Comparison of ENCODE assay signal across 8 mouse cellular contexts in genomic region chr11:3911440-3911839, GRCm38 (mm10). TPM values are rescaled to one million over a fixed set of nuclear protein-coding genes. Genes with fewer than 3 reads are reported as not detected.
A peak's percentile ranks its signal among the peaks of the same experiment; 100 is the strongest.
DNase-seq lines count a peak whose midpoint lies in the region; ATAC-seq and TF ChIP-seq lines count a peak whose summit lies in the region.
"Not testable (repeated sequence)": the region's sequence is repeated elsewhere in the genome, so short reads cannot be mapped to it uniquely, and the experiment has no call there.
"Had no signal": no experiment of that assay in that cellular context is flagged by ENCODE, and none has a peak within 500 bp of the region (broad histone marks: within the 10 kb centered on the region; RNA-seq: fewer than 3 reads in every experiment).

No protein-coding gene starts in this region.

- not testable (repeated sequence) for DNase-seq in MEL (ENCODE audit: low read depth, low spot score); hindbrain, postnatal 0 days (ENCODE audit: low spot score); midbrain, postnatal 0 days (ENCODE audit: low spot score)
- peak; percentile 66 for DNase-seq in gastrocnemius, adult 2 months

- TF ChIP-seq EP300 in MEL (IDR thresholded peaks at IDR 0.05; ENCODE audit: low read depth in 1 of 2, low read length in 2 of 2) = not testable (repeated sequence)

- WGBS in heart, embryonic 15.5 days = 82% methylated on average over 6 of the region's 6 CpGs
- 73% methylated on average over 5 of the region's 6 CpGs for WGBS in hindbrain, postnatal 0 days
- 88% methylated on average over 6 of the region's 6 CpGs for WGBS in lung, embryonic 15.5 days
- WGBS in midbrain, postnatal 0 days = 82% methylated on average over 6 of the region's 6 CpGs

- H3K27ac ChIP-seq in MEL (ENCODE audit: control insufficient read depth, low read depth, low read length) = peak overlapping the region; percentile 8; the same call in 1 of the 2 replicates
- peak overlapping the region; percentile 23; the same call in 1 of the 2 replicates for H3K27ac ChIP-seq in embryonic fibroblast, embryonic 13.5 days (ENCODE audit: insufficient read depth, low read length)
- H3K27ac ChIP-seq in gastrocnemius, adult 2 months = peak overlapping the region; percentile 92
- H3K27ac ChIP-seq in heart, embryonic 15.5 days = peak overlapping the region; percentile 56
- H3K27ac ChIP-seq in hindbrain, postnatal 0 days = peak overlapping the region; percentile 93; the same call in 1 of the 2 replicates
- H3K27ac ChIP-seq in lung, embryonic 15.5 days; midbrain, postnatal 0 days (ENCODE audit: low read depth, low read length): not testable (repeated sequence)

- peaks cover 9 to 30% of the 10 kb centered on the region in 2 experiments; a peak in 3 of 4 replicates for H3K4me1 ChIP-seq in MEL (ENCODE audit: control insufficient read depth in 1 of 2, insufficient read depth in 2 of 2, low read length in 2 of 2)
- not testable (repeated sequence) for H3K4me1 ChIP-seq in embryonic fibroblast, embryonic 13.5 days (ENCODE audit: control insufficient read depth, insufficient read depth, low read length)
- peaks cover 42% of the 10 kb centered on the region for H3K4me1 ChIP-seq in heart, embryonic 15.5 days (replicated peaks)
- peaks cover 28% of the 10 kb centered on the region for H3K4me1 ChIP-seq in hindbrain, postnatal 0 days (ENCODE audit: insufficient read depth, low read length)
- peaks cover 38% of the 10 kb centered on the region for H3K4me1 ChIP-seq in lung, embryonic 15.5 days
- H3K4me1 ChIP-seq in midbrain, postnatal 0 days (ENCODE audit: insufficient read depth, low read length) = peaks cover 32% of the 10 kb centered on the region

- not testable (repeated sequence) for TF ChIP-seq RAD21 in MEL (IDR thresholded peaks at IDR 0.05; ENCODE audit: low read depth, low read length)

- H3K36me3 ChIP-seq in MEL (ENCODE audit: control insufficient read depth in 1 of 2, insufficient read depth in 2 of 2, low read length in 2 of 2); heart, embryonic 15.5 days; hindbrain, postnatal 0 days (ENCODE audit: insufficient read depth, low read length); lung, embryonic 15.5 days: not testable (repeated sequence)
- H3K36me3 ChIP-seq in midbrain, postnatal 0 days (ENCODE audit: insufficient read depth, low read length) = peaks cover 13% of the 10 kb centered on the region; the same call in 1 of the 2 replicates

- not testable (repeated sequence) for H3K9me3 ChIP-seq in MEL (replicated peaks; ENCODE audit: insufficient read depth, low read length); heart, embryonic 15.5 days (replicated peaks); hindbrain, postnatal 0 days (ENCODE audit: low read length); lung, embryonic 15.5 days; midbrain, postnatal 0 days (ENCODE audit: low read length)

- H3K9ac ChIP-seq in MEL (ENCODE audit: control insufficient read depth, low read depth, low read length, poor library complexity, severe bottlenecking) = peak overlapping the region; percentile 30; the same call in 1 of the 2 replicates
- 0 out of 2 replicates have a peak overlapping the region, but pooled peaks have one; percentile 2 for H3K9ac ChIP-seq in heart, embryonic 15.5 days
- H3K9ac ChIP-seq in hindbrain, postnatal 0 days (replicated peaks; ENCODE audit: low read length) = peak overlapping the region; percentile 46; the same call in 1 of the 2 replicates
- H3K9ac ChIP-seq in lung, embryonic 15.5 days = not testable (repeated sequence)
- peak overlapping the region; percentile 30; the same call in 1 of the 2 replicates for H3K9ac ChIP-seq in midbrain, postnatal 0 days (replicated peaks; ENCODE audit: low read length, poor library complexity, severe bottlenecking)

- H3K4me3 ChIP-seq in MEL (ENCODE audit: control insufficient read depth in 1 of 2, insufficient read depth in 1 of 2, low read depth in 2 of 2, low read length in 2 of 2) = peak overlapping the region; percentile 8 to 12; a peak in 3 of 4 replicates
- peak overlapping the region; percentile 65 for H3K4me3 ChIP-seq in embryonic fibroblast, embryonic 13.5 days (ENCODE audit: insufficient read depth, low read length)
- H3K4me3 ChIP-seq in gastrocnemius, adult 2 months = peak overlapping the region; percentile 89
- H3K4me3 ChIP-seq in heart, embryonic 15.5 days; lung, embryonic 15.5 days: not testable (repeated sequence)
- peak overlapping the region; percentile 67 for H3K4me3 ChIP-seq in hindbrain, postnatal 0 days (ENCODE audit: low read length)
- H3K4me3 ChIP-seq in midbrain, postnatal 0 days (ENCODE audit: low read depth, low read length) = peak overlapping the region; percentile 56

- H3K4me2 ChIP-seq in heart, embryonic 15.5 days = peak overlapping the region; percentile 91
- H3K4me2 ChIP-seq in hindbrain, postnatal 0 days (ENCODE audit: low read depth, low read length) = peak overlapping the region; percentile 93
- peak overlapping the region; percentile 4; the same call in 1 of the 2 replicates for H3K4me2 ChIP-seq in lung, embryonic 15.5 days
- peak overlapping the region; percentile 95 for H3K4me2 ChIP-seq in midbrain, postnatal 0 days (ENCODE audit: low read depth, low read length, poor library complexity, severe bottlenecking)

- TF ChIP-seq POLR2A in MEL (IDR thresholded peaks at IDR 0.05; ENCODE audit: control insufficient read depth in 1 of 2, insufficient read depth in 1 of 2, low read depth in 1 of 2, low read length in 2 of 2, poor library complexity in 1 of 2); embryonic fibroblast, embryonic 13.5 days (IDR thresholded peaks at IDR 0.05; ENCODE audit: low read depth, low read length): not testable (repeated sequence)

- not testable (repeated sequence) for TF ChIP-seq CTCF in MEL (IDR thresholded peaks at IDR 0.05 in 2 of 3, conservative IDR thresholded peaks at IDR 0.05 in 1 of 3; ENCODE audit: control insufficient read depth in 1 of 3, insufficient read depth in 1 of 3, low read depth in 2 of 3, low read length in 3 of 3, poor library complexity in 1 of 3, severe bottlenecking in 1 of 3); embryonic fibroblast, embryonic 13.5 days (IDR thresholded peaks at IDR 0.05; ENCODE audit: borderline replicate concordance, insufficient read depth, low read length); gastrocnemius, adult 2 months (IDR thresholded peaks at IDR 0.05); hindbrain, postnatal 0 days (IDR thresholded peaks at IDR 0.05; ENCODE audit: low read depth); midbrain, postnatal 0 days (IDR thresholded peaks at IDR 0.05)

- intact Hi-C loops in gastrocnemius, adult 2 months (cut with DNase I) = loop anchor here (10.0 kb wide), 1 partner anchor 107 kb away; no protein-coding TSS in a partner anchor

- not testable (repeated sequence) for H3K27me3 ChIP-seq in MEL (ENCODE audit: control insufficient read depth in 1 of 2, insufficient read depth in 2 of 2, low read length in 2 of 2); heart, embryonic 15.5 days; hindbrain, postnatal 0 days (ENCODE audit: insufficient read depth, low read length); lung, embryonic 15.5 days; midbrain, postnatal 0 days (ENCODE audit: insufficient read depth, low read length)

- H3K79me2 ChIP-seq in MEL (ENCODE audit: control insufficient read depth, insufficient read depth, low read length, poor library complexity) = peaks cover 17% of the 10 kb centered on the region

- ATAC-seq in heart, embryonic 15.5 days (replicated peaks; ENCODE audit: insufficient number of reproducible peaks, insufficient read depth, low FRiP score, low read depth); hindbrain, postnatal 0 days; lung, embryonic 15.5 days (ENCODE audit: borderline replicate concordance, extremely low read depth, low FRiP score, low TSS enrichment); midbrain, postnatal 0 days (ENCODE audit: low FRiP score): not testable (repeated sequence)

RNA-seq across cellular contexts. Expression of gene Slc35e4, which starts 3.0 kb away (rescaled TPM):
- 12.1 and 13.4 TPM in 2 replicates for total RNA-seq in MEL (2012; rRNA removed)
- polyA plus RNA-seq in MEL (2012; ENCODE audit: insufficient read depth in 1 of 2, insufficient read length in 2 of 2, low read depth in 1 of 2, low replicate concordance in 2 of 2, missing spikeins in 1 of 2) = 10 to 100 TPM in 1 of 2 experiments, not detected in 1; 14.0 TPM
- 12.0 and 13.1 TPM in 2 replicates for polyA plus RNA-seq in embryonic fibroblast, embryonic 13.5 days (2011; ENCODE audit: insufficient read length, low read depth, missing spikeins)
- total RNA-seq in gastrocnemius, adult 2 months (2021) = 10 to 100 TPM; 18.4 to 19.6 TPM
- polyA plus RNA-seq in heart, embryonic 15.5 days (2015; fragmentation: Nextera tagmentation; extraction: Ambion mirVana) = 3.6 and 4.4 TPM in 2 replicates
- total RNA-seq in hindbrain, postnatal 0 days (2014; rRNA removed) = 48.6 and 52.4 TPM in 2 replicates
- polyA plus RNA-seq in hindbrain, postnatal 0 days (2015; fragmentation: Nextera tagmentation; extraction: Ambion mirVana) = 23.5 and 25.8 TPM in 2 replicates
- 3.4 and 3.8 TPM in 2 replicates for polyA plus RNA-seq in lung, embryonic 15.5 days (2015; fragmentation: Nextera tagmentation; extraction: Ambion mirVana)
- total RNA-seq in midbrain, postnatal 0 days (2014; rRNA removed) = 48.2 and 56.5 TPM in 2 replicates
- polyA plus RNA-seq in midbrain, postnatal 0 days (2015; fragmentation: Nextera tagmentation; extraction: Ambion mirVana) = 27.3 and 27.4 TPM in 2 replicates

RNA-seq across cellular contexts. Expression of gene Dusp18, which starts 16.4 kb away (rescaled TPM):
- 0.81 and 0.92 TPM in 2 replicates for total RNA-seq in MEL (2012; rRNA removed)
- 1 to 10 TPM in 1 of 2 experiments, not detected in 1; 2.2 TPM for polyA plus RNA-seq in MEL (2012; ENCODE audit: insufficient read depth in 1 of 2, insufficient read length in 2 of 2, low read depth in 1 of 2, low replicate concordance in 2 of 2, missing spikeins in 1 of 2)
- 11.7 and 12.6 TPM in 2 replicates for polyA plus RNA-seq in embryonic fibroblast, embryonic 13.5 days (2011; ENCODE audit: insufficient read length, low read depth, missing spikeins)
- total RNA-seq in gastrocnemius, adult 2 months (2021) = 10 to 100 TPM in 1 of 2 experiments, 1 to 10 TPM in 1; 8.8 to 14.7 TPM
- polyA plus RNA-seq in heart, embryonic 15.5 days (2015; fragmentation: Nextera tagmentation; extraction: Ambion mirVana) = 9.5 and 9.8 TPM in 2 replicates
- 14.4 and 16.9 TPM in 2 replicates for total RNA-seq in hindbrain, postnatal 0 days (2014; rRNA removed)
- polyA plus RNA-seq in hindbrain, postnatal 0 days (2015; fragmentation: Nextera tagmentation; extraction: Ambion mirVana) = 15.4 and 16.3 TPM in 2 replicates
- polyA plus RNA-seq in lung, embryonic 15.5 days (2015; fragmentation: Nextera tagmentation; extraction: Ambion mirVana) = 9.8 and 10.2 TPM in 2 replicates
- total RNA-seq in midbrain, postnatal 0 days (2014; rRNA removed) = 20.7 and 23.7 TPM in 2 replicates
- 20.5 and 24.1 TPM in 2 replicates for polyA plus RNA-seq in midbrain, postnatal 0 days (2015; fragmentation: Nextera tagmentation; extraction: Ambion mirVana)

RNA-seq across cellular contexts. Expression of gene 4921536K21Rik, which starts 16.5 kb away (rescaled TPM):
- 0.08 and 0.10 TPM in 2 replicates for total RNA-seq in MEL (2012; rRNA removed)
- under 1 TPM in 1 of 2 experiments, not detected in 1; 0.40 TPM for polyA plus RNA-seq in MEL (2012; ENCODE audit: insufficient read depth in 1 of 2, insufficient read length in 2 of 2, low read depth in 1 of 2, low replicate concordance in 2 of 2, missing spikeins in 1 of 2)
- polyA plus RNA-seq in embryonic fibroblast, embryonic 13.5 days (2011; ENCODE audit: insufficient read length, low read depth, missing spikeins) = 0.68 and 0.86 TPM in 2 replicates
- total RNA-seq in gastrocnemius, adult 2 months (2021) = under 1 TPM; 0.10 to 0.31 TPM
- 0.06 and 0.21 TPM in 2 replicates for polyA plus RNA-seq in heart, embryonic 15.5 days (2015; fragmentation: Nextera tagmentation; extraction: Ambion mirVana)
- total RNA-seq in hindbrain, postnatal 0 days (2014; rRNA removed) = 0.21 and 0.90 TPM in 2 replicates
- 0.41 and 0.42 TPM in 2 replicates for polyA plus RNA-seq in hindbrain, postnatal 0 days (2015; fragmentation: Nextera tagmentation; extraction: Ambion mirVana)
- polyA plus RNA-seq in lung, embryonic 15.5 days (2015; fragmentation: Nextera tagmentation; extraction: Ambion mirVana) = 0.37 and 0.39 TPM in 2 replicates
- total RNA-seq in midbrain, postnatal 0 days (2014; rRNA removed) = 0.49 and 0.61 TPM in 2 replicates
- polyA plus RNA-seq in midbrain, postnatal 0 days (2015; fragmentation: Nextera tagmentation; extraction: Ambion mirVana) = 0.28 and 0.41 TPM in 2 replicates
- polyA plus RNA-seq: liver, embryonic 12.5 days had no signal

RNA-seq across cellular contexts. Expression of gene Tcn2, which starts 20.5 kb away (rescaled TPM):
- 11.4 and 14.1 TPM in 2 replicates for total RNA-seq in MEL (2012; rRNA removed)
- polyA plus RNA-seq in MEL (2012; ENCODE audit: insufficient read depth in 1 of 2, insufficient read length in 2 of 2, low read depth in 1 of 2, low replicate concordance in 2 of 2, missing spikeins in 1 of 2) = 10 to 100 TPM in 1 of 2 experiments, not detected in 1; 16.0 TPM
- 75.4 and 97.1 TPM in 2 replicates for polyA plus RNA-seq in embryonic fibroblast, embryonic 13.5 days (2011; ENCODE audit: insufficient read length, low read depth, missing spikeins)
- 10 to 100 TPM; 11.9 to 18.2 TPM for total RNA-seq in gastrocnemius, adult 2 months (2021)
- polyA plus RNA-seq in heart, embryonic 15.5 days (2015; fragmentation: Nextera tagmentation; extraction: Ambion mirVana) = 64.0 and 73.4 TPM in 2 replicates
- total RNA-seq in hindbrain, postnatal 0 days (2014; rRNA removed) = 35.8 and 39.4 TPM in 2 replicates
- 29.3 and 30.8 TPM in 2 replicates for polyA plus RNA-seq in hindbrain, postnatal 0 days (2015; fragmentation: Nextera tagmentation; extraction: Ambion mirVana)
- 47.7 and 52.1 TPM in 2 replicates for polyA plus RNA-seq in lung, embryonic 15.5 days (2015; fragmentation: Nextera tagmentation; extraction: Ambion mirVana)
- total RNA-seq in midbrain, postnatal 0 days (2014; rRNA removed) = 20.9 and 28.8 TPM in 2 replicates
- 22.0 and 27.0 TPM in 2 replicates for polyA plus RNA-seq in midbrain, postnatal 0 days (2015; fragmentation: Nextera tagmentation; extraction: Ambion mirVana)

RNA-seq across cellular contexts. Expression of gene Osbp2, which starts 47.7 kb away (rescaled TPM):
- total RNA-seq in MEL (2012; rRNA removed) = not detected in 2 replicates
- polyA plus RNA-seq in MEL (2012; ENCODE audit: insufficient read depth in 1 of 2, insufficient read length in 2 of 2, low read depth in 1 of 2, low replicate concordance in 2 of 2, missing spikeins in 1 of 2) = under 1 TPM in 1 of 2 experiments, not detected in 1; 0.04 TPM
- polyA plus RNA-seq in embryonic fibroblast, embryonic 13.5 days (2011; ENCODE audit: insufficient read length, low read depth, missing spikeins) = 1.3 and 1.5 TPM in 2 replicates
- total RNA-seq in gastrocnemius, adult 2 months (2021) = 1 to 10 TPM in 1 of 2 experiments, under 1 TPM in 1; 0.71 to 1.3 TPM
- 0.89 and 1.5 TPM in 2 replicates for polyA plus RNA-seq in heart, embryonic 15.5 days (2015; fragmentation: Nextera tagmentation; extraction: Ambion mirVana)
- 78.3 and 87.5 TPM in 2 replicates for total RNA-seq in hindbrain, postnatal 0 days (2014; rRNA removed)
- polyA plus RNA-seq in hindbrain, postnatal 0 days (2015; fragmentation: Nextera tagmentation; extraction: Ambion mirVana) = 33.8 and 39.7 TPM in 2 replicates
- 0.20 and 0.34 TPM in 2 replicates for polyA plus RNA-seq in lung, embryonic 15.5 days (2015; fragmentation: Nextera tagmentation; extraction: Ambion mirVana)
- 67.2 and 96.0 TPM in 2 replicates for total RNA-seq in midbrain, postnatal 0 days (2014; rRNA removed)
- 51.8 and 52.5 TPM in 2 replicates for polyA plus RNA-seq in midbrain, postnatal 0 days (2015; fragmentation: Nextera tagmentation; extraction: Ambion mirVana)

Comparison
In these comparisons a context has a peak if more than half of its experiments do, and no peak if none do; other contexts are left out.
1. H3K4me2 ChIP-seq: peak in every context shown above with its lines; median percentile 95 in midbrain, postnatal 0 days; 93 in hindbrain, postnatal 0 days; 91 in heart, embryonic 15.5 days; 4 in lung, embryonic 15.5 days.